Mouse (Mus musculus) frontal cortex, postnatal 14 days (tissue): ENCODE results near the gene Gart.
"Not testable (repeated sequence)": the region's sequence is repeated elsewhere in the genome, so short reads cannot be mapped to it uniquely, and the experiment has no call there.

Experiments used
- DNase-seq, 2 experiments: peaks; one replicate each; pipeline ENCODE4 v3.0.0; 2022; ENCODE audit warnings: low spot score in 2 of 2

Gart gene

GRCm38 (mm10) chr16:91648220-91648550 lies 1.4 kb upstream of the Gart start:
- DNase-seq, result peak; percentile 49 to 57

- DNase-seq, result peak; percentile 96 to 97
Measured at GRCm38 (mm10) chr16:91647461-91648219, 888 bp upstream of the Gart start, which contains the start of gene Son. Gene Son, plus strand, starts transcription at chr16:91647506.

DNA sequence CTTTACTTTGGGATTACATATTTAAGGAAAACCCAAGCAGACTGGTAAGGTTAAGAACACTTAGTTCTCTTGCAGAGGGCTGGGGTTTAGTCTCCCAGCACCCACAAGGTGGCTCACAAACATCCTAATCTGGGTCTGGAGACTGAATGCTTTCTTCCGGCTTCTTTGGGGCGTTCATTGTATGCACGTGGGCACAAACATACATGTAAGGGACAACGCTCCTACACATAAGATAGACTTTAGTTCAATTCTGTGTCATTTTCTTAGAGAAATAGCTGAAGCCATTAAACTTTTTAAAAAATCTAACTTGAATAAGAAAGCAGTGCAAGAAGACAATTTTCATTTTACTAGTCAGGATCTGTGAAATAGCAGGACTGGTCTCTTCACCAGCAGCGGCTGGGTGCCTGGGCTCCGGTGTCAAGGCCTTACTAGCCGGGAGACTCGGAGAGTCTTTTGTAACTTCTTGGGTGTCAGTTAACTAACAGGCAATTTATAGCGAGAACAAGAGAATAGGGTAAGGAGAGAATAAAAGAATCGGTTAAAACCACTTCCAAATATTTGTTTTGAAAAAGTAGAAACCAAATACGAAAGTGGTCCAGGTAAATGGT lies 653 bp downstream of the Gart start:
- DNase-seq, result no peak

GRCm38 (mm10) chr16:91645420-91645819 lies 1.3 kb downstream of the Gart start:
- not testable (repeated sequence) for DNase-seq

DNA sequence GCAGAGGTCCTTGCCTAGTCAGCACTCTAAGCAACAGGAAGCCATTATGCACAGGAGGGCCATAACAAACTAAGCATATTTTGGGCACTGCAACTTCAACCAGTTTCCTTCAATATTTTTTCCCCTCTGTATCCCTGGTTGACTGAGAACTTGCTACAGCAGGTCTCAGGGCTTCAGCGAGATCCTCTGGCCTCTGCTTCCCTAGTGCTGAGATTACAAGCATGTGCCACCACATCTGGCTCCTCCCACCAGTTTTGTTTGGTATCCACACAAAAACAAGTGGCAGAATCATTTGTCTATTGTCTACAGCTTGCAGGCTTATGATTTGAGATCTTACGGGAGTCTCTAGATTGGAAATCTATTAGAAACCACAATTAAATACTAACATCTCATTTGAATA lies 1.9 kb downstream of the Gart start:
- no peak for DNase-seq

GRCm38 (mm10) chr16:91640171-91640570 lies 6.6 kb downstream of the Gart start:
- no peak for DNase-seq

DNA sequence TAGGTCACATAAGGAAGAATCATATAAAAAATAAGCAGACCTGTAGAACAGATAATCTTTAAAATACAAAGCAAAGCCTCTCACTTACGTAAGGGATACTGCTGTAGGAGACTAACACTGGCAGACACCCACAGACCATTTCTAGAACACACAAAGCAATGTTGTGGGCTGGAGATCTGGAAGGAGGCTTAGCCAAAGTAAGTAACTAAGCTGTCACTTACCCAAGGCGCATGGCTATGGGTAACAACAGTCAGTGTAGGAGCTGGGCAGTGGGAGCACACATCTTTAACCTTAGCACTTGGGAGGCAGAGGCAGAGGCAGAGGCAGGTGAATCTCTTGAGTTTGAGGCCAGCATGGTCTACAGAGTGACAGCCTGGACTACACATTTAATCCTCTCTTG lies 7.1 kb downstream of the Gart start:
- DNase-seq, result no peak

- no peak for DNase-seq
Measured at GRCm38 (mm10) chr16:91639161-91639560, 7.6 kb downstream of the Gart start.

- DNase-seq, result no peak
Measured at GRCm38 (mm10) chr16:91633641-91634040, 13.1 kb downstream of the Gart start.

GRCm38 (mm10) chr16:91632940-91633339 lies 13.8 kb downstream of the Gart start:
- DNase-seq, result no peak

DNA sequence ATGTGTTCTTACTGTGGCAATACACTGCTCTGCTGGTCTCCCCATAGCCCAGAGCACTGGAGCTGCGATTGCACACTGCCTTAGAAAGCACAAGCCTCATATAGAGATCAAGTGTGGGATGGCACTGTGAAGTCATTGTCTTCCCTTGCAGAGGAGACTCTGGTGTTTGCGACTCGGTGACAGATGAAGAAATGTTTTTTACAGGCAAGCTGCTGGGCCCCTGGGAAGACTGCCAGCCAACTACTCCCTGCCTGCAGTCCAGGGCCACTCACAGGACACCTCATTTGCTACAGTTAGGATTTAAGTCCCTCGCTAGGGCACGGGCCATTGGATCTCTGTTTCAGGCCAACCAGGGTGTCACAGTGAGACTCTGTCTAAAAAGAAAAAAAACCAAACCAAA lies 14.3 kb downstream of the Gart start:
- no peak for DNase-seq

DNA sequence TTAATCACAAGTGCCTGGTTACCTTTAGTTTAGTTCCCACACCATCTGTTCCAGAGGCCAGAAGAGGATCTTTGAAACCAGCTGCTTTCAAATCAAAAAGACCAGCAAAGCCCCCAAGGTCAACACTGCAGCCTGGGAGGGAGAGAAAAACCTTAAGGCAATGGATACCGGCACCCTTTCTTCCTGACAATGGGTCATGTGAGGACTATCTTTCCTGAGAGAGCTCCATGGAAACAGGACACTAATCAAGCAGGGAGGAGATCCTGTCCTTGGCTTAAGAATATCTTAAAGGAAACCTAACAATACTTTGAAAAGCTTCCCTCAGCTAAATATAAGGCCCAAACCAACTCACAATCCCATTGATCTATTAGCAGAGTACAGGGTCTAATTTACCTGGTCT lies 16.2 kb downstream of the Gart start:
- DNase-seq, result no peak

- no peak for DNase-seq
Measured at GRCm38 (mm10) chr16:91629749-91630148, 17.0 kb downstream of the Gart start.

DNA sequence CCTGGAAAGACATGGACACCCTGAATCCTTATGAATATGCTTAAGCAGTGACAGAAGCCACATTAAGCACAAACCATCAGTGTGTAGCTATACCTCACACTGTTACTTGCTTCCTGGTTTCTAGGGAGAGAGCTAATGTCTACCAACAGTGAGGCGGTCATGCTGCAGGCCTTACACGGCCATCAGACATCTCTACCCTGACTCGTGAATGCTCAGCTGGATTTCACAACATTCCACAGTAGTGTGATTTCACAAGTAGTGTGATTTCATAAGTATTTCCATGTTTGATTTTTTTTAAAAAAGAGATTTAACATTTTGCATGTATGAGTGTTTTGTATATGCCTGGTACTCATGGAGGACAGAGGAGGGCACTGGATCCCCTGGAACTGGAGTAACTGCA lies 18.1 kb downstream of the Gart start:
- no peak for DNase-seq

DNA sequence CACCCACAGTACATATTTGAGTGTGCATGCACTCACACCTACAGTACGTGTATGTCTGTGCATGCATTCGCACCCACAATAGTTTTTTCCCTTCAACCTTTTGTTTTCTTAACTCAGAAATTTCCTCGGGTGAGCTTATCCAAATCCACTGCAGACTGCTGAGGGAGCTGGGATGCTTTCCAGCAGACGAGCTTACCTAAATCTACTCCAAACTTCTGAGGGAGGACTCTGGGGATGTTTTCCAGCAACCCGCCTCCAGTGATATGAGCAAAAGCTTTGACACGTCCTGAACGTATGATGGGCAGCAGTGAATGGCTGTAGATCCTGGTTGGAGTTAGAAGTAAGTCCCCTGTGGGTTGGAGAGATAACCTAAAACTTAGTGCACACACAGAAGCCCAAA lies 18.9 kb downstream of the Gart start:
- no peak for DNase-seq

GRCm38 (mm10) chr16:91623074-91623473 lies 23.7 kb downstream of the Gart start:
- DNase-seq, result no peak

- no peak for DNase-seq
Measured at GRCm38 (mm10) chr16:91620991-91621390, 25.8 kb downstream of the Gart start.

GRCm38 (mm10) chr16:91620185-91620584 lies 26.6 kb downstream of the Gart start:
- no peak for DNase-seq

- peak; percentile 54 to 73 for DNase-seq
Measured at GRCm38 (mm10) chr16:91618511-91619501, 27.9 kb downstream of the Gart start, which contains the start of gene Dnajc28. Gene Dnajc28, minus strand, starts transcription at chr16:91619026.

DNA sequence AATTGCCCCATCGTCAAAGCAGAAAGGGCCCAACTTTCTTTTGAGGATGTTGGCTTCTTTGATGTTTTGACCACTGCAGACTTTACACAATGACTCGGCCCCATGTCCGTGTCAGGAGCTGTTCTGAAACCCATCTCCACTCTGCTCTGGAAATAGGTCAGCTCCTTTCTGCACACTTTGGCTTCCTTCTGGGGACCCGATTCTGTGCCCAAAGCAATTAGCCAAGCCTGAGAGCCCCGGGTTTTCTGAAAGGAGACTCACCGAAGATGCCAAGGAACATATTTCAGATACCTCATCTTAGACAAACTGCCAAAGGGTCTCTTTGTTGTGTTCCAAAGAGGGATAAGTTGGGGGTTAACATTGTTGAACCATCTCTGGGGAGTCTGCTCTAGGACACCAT lies 32.2 kb downstream of the Gart start:
- no peak for DNase-seq

- no peak for DNase-seq
Measured at GRCm38 (mm10) chr16:91612525-91612924, 34.2 kb downstream of the Gart start.

- no peak for DNase-seq
Measured at GRCm38 (mm10) chr16:91611248-91611647, 35.5 kb downstream of the Gart start.
